Mouse (Mus musculus): ENCODE data around the gene Tas2r107.
"Not testable (repeated sequence)": the region's sequence is repeated elsewhere in the genome, so short reads cannot be mapped to it uniquely, and the experiment has no call there.

Tas2r107 gene

DNA sequence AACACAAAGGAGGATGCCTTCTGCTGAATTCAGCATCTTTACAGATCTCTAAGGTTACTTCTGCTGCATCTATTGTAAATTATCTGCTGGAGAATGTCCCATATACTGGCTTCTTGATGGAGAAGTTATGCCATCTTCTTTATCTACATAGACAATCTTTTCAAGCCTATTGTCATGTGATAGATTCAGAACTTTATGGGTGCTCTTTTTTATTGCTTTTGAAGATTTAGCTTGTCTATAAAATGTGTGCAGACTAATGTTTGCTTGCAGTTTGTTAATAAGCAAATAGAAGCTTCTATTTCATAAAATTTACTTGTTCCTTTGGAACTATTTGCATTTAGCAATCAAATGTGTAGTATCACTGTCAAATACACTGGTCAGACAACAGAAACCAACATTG, at the start of gene Tas2r107:
Gene Tas2r107, minus strand, starts transcription at position 101 of the 400 bp plus-strand sequence.
- no peak for DNase-seq (ENCODE audit: low read depth, low spot score)

DNA sequence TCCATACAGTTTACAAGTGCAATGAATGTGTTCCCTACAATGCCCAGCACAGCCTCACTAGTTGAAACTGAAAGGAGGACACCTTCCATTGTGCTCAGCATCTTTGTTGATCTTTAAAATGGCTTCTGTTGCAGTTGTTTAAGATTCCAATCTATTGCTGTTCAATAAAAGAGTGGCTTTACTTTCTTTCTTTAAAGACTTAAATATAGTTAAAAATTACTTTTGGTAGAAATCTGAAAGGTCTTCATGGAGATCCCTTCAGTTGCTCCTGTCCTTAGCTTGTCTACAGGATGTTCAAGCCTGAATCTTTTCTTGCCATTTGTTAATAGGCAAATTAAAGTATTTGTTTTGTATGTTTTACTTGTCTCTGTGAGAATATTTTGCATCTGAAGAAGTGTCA, 30.0 kb upstream of the Tas2r107 start, which contains the start of gene Tas2r114:
Gene Tas2r114, minus strand, starts transcription at position 101 of the 400 bp plus-strand sequence.
- no peak for DNase-seq (ENCODE audit: low read depth, low spot score)

DNA sequence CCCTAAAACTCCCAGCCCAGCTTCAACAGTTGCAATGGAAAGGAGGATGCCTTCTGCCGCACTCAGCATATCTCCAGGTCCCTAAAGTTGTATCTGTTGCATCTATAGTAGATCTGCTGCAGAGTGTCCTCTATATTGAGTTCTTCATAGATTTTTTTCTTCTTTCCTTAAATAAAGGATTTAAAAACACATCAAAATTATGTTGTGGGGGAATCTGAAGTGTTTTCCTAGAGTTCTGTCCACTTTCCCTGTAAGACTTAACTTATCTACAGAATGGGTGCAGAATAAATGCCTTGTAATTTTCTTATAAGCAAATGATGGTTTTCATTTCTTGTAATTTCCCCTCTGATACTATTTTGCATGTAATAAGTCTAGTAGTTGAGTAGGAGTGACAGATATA, 27.4 kb upstream of the Tas2r107 start, which contains the start of gene Tas2r105:
Gene Tas2r105, minus strand, starts transcription at position 101 of the 400 bp plus-strand sequence.
- no peak for DNase-seq (ENCODE audit: low read depth, low spot score)

DNA sequence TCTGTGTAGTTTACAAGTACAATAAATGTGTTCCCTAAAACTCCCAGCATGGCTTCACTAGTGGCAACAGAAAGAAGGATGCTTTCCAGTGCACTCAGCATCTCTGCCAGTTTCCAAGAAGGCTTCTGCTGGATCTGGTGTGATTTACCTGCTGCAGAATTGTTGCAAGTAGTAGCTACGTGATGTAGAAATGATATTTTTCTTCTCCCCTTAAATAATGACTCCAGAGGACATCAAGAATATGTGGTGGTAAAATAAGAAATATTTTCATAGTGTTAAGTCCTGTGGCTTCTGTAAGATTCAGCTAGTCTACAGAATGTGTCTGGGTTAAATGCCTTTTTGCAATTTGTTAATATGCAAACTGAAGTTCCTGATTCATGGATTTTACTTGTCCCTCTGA, 25.7 kb upstream of the Tas2r107 start, which contains the start of gene Tas2r104:
Gene Tas2r104, minus strand, starts transcription at position 101 of the 400 bp plus-strand sequence.
- DNase-seq (ENCODE audit: low read depth, low spot score) = no peak

DNA sequence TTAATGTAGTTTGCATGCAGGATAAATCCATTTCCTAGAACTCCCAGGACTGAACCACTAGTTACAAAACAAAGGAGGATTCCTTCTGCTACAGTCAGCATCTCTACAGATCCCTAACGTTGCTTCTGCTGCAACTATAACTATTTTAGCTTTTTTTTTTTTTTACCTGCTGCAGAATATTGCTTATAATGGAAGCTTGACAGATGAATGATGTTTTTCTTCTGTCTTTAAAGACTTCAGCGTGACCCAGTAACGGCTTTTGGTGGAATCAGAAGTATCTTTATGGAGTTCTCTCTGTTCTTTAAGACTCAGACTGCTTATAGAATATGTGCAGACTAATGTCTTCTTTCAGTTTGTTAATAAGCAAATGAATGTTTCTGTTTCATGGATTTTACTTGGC, 18.8 kb upstream of the Tas2r107 start, which contains the start of gene Tas2r106:
Gene Tas2r106, minus strand, starts transcription at position 101 of the 400 bp plus-strand sequence.
- no peak for DNase-seq (ENCODE audit: low read depth, low spot score)

DNA sequence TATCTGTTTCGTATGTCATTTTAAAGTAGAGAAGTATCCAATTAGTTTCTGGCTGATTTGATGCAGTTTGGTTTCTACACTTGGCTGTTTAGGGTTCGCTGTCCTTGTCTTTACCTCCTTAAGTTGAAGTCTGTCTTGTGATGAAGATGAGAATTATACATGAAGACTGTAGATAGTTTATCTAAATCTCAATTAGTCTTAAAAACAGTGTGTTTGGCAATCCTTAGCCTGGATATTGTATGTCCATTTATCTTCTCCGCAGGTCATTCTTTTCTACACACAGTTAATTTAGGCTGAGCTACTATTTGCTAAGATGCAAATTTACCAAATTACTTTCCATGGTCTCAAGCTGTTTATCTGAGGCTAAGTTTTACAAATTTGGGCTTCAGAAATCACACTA, 29.1 kb downstream of the Tas2r107 start, which contains the start of gene Tas2r130:
Gene Tas2r130, minus strand, starts transcription at position 101 of the 400 bp plus-strand sequence.
- DNase-seq (ENCODE audit: low read depth, low spot score) = no peak

DNA sequence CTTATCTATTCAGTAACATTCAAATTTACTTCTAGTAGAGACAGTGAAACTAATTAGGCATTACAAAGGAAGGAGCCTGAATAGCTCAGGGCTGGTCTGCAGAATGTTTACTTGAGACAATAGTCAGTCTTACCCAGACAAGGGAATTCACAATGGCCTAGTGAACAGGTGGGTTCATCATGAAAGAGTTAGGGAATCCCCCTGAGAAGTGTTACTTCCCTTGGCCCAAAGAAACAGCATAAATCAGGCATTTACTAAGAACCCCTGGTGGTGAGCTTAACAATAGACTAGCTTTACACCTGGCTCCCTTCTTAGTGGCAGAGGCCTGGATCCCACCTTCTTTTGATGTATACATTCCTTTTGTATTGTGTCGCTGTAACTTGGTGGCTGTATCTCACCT, 50.0 kb downstream of the Tas2r107 start:
- not testable (repeated sequence) for DNase-seq (ENCODE audit: low read depth, low spot score)
